Mouse (Mus musculus) lung, adult 18-20 months (tissue): ENCODE measurements around the gene Trpm3.

Experiments used
- DNase-seq, 2 experiments: peaks; one replicate each; pipeline ENCODE4 v3.0.0; 2022; ENCODE audit warnings: mixed read lengths in 2 of 2

Gene Trpm3

DNA sequence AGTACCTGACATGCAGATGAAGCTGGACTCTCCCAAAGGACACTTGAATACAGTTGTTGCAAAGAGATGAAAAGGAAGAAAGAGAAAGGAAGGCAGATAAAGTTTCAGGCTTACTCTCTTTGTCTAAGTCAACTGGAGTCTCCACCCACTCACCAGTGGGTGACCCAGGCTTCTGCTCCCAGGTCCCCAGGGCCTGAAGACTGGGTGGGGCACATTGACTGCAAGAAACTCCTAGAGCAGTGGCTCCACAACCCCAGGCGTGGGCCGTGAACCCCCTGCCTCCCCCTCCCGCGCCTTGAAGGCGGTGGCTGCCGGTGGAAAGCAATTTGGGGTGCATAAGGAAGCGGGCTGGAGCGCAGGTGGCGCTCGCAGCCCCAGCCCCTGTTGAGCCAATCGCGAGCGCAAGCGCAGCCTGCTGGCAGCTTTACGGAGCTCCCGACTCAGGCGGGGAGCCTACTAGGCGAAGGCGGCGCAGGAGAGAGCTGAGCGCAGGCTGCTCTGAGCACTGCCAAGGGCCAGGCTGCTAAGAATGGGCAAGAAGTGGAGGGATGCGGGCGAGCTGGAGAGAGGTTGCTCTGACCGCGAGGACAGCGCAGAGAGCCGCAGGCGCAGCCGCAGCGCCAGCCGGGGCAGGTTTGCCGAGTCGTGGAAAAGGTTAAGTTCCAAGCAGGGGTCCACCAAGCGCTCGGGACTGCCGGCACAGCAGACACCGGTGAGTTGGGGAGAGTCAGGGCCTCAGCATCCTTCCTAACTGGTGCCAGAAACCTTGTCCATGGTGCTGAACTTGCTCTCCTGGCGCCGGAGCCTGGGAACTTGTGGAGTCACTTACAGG is at the start of gene Trpm3:
Gene Trpm3, plus strand, starts transcription at position 457 of the 832 bp plus-strand sequence.
- DNase-seq: peak in 1 of 2 experiments; percentile 14

DNA sequence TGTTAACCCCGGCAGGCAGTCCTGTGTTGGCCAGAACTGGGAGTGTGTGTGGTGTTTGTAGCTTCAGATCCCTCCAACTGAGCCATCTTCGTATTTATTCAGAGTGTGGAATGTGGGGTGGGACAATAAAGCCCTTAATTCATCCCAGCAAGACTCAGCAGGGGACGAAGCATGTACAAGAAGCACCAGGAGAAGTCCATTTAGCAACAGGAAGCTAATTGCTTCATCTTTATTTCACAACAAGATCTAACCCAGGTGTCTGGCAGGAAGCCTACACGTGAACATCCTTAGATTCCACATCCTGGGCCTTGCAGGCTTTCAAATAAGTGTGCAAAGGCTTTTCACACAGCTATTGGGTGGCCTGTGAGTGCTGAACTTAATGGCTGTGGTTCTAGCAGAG is 38.3 kb upstream of the Trpm3 start:
- no peak for DNase-seq

DNA sequence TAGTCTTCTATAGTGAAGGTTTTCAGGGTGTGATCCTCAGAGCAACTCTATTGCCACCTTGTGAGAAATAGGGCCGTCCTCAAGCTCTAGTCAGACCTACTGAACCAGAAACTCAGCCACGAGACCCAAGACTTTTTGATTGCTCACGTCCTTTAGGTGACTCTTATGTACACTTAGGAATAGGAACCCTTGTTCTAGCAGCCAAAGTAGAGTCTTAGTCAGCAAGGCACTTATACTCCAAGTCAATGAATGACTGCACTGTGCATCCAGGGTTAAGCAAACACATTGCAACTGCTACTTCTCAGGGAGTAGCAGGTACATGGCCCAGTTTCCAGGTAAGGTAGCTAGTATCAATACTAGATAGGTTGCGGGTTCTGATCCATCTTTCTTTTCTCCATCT is 35.0 kb upstream of the Trpm3 start:
- no peak for DNase-seq

DNA sequence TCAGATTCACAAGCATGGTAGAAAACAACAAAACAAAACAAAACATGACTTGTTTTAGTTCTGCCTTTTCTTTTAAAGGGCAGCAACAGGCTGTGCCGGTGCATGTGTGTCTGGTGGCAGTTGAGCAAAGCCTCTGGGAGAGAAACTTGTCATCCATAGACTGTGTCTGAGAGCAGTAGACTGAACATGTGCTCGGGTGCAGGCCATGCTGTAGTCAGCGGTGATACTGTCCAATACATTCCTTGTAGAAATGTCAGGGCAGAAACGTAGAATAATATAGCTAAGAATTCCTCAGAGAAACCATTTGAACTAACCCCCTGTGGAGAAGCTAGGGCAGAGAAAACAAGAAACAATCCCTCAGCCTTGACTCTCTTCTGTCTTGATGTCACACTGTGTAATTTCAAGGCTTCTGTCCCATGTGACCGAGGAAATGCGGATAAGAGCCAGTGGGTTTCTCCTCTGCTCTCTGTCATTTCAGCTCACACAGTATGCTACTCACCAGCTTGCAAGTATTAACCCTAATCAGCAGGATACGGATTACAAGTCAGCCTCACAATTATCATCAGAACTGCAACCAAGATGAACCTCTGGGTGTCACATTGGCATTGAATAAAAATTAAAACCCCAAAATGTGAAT is 33.9 kb upstream of the Trpm3 start:
- no peak for DNase-seq

DNA sequence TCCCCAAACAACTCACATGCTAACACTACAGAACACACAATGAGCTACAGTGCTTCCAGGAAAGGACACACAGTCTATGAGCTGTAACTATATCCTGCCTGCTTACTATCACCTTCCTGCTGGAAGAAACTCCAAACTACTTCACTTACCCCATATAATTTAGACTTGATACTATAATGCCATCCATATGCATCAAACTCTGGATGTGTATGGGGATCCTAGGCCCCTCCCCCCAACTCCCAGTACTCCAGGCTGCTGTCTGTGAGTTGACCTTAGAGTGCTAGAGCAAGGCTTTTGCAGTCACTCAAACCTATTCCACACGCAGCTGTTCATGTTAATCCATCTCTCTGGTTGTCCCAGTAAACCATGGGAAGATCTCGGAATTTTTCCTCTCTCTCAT is 33.2 kb upstream of the Trpm3 start:
- no peak for DNase-seq

DNA sequence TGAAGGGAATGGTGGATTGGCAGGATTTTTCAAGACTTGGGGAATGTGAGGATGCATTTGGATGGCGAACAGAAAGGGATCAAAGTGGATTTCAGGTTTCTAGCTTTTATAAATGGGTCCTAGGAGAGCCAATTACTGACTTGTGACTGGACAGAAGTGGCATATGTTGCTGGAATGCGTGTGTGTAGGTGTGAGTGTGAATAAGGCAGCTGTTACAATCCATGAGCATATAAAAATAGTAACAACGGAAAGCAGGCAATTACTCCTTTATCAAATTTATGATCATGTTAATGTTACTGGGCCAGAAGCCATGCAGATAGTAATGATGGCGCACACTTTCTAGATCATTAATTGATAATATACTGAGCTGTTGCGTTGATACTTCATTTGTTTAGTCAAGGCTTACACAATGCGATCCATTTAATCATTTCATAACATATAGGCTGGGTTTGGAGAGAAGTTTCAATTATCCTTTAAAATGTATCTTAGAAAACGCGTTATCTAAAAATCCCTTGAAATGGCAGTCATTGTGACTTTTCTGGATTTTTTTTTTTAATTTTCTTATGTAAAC is 29.9 kb upstream of the Trpm3 start:
- no peak for DNase-seq

DNA sequence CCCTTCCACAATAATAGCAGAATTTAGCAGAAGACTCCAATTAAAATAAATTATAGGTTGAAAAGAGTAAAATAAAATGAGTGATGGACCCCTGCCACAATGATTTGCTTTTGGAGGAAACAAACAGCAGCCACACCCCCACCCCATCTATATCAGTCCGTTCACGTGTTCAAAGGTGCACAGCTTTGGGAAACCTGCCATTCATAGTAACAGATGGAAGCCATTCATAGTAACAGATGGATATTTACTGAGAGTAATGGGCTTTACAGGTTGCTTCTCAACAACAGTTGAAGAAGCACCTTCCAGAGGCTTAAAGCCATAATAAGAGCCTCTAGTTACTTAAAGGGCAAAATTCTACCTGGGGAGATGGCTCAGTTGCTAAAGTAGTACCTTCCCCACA is 17.9 kb upstream of the Trpm3 start:
- no peak for DNase-seq

DNA sequence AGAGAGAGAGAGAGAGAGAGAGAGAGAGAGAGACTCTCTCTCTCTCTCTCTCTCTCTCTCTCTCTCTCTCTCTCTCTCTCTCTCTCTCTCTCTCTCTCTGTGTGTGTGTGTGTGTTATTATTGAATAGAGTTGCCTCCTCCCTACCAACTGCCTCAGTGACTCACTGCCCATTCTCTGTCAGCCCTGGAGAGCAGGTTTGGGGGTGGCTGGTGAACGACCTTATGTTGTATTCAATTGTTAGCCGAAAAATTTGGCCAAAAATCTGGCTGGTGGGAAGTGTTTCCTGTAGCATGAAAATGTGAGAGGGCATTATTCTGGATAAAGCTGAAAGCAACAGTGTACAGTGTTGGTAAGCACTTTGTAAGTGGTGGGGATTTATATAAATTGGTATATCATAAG is 17.2 kb upstream of the Trpm3 start:
- no peak for DNase-seq

DNA sequence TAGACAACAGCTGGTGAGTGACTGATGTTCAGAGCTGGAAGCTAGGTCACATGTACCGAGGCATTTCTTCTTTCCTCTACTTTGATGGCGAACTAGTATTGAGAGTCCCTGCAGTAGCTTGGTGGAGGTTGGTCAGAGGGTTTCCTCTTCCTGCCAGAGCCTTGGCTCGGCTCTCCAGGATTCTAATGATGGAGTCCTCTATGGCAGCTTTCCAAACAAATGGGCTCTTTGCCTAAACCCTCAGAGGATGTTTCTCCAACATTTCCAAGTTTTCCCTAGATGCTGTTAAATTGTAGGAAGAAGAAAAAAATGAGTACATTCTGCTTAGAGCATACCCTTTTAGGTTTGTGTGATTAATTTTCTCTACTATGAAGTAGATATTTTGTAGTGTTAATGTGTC is 6.2 kb upstream of the Trpm3 start:
- DNase-seq: no peak

DNA sequence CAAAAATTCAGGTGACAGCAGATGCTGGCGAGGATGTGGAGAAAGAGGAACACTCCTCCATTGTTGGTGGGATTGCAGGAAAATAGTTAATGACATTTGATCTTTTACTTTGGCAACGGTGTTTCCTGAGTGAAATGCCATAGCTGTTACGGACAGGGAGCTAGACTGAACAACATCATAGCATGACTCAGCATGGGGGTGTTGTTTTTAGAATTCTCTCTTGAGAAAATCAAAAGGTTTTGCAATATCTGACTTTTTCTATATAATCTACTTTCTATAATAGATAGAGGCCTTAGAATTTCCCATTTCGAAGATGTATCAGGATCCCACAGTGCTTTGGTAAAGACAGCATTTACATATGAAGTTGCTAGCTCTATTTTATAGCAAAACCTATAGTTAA is 39.7 kb downstream of the Trpm3 start:
- no peak for DNase-seq

DNA sequence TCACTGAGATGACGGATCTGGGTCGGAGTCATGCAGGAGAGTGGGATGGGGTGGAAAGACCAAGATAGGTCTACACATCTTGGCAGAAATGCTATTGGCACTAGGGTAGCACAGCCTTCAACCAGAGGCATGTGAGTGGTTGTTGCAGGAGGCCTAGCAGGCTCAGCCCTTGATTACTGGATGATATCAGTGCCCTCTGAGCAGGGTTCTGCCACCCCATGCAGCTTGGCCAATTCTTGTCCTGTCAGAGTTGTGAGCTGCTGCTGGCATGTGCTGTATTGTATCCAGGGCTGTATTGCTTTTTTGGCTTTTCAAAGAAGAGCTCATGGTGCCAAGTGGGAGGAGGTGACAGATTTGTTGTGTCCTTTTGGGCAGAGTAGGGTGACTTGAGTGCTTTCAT is 40.2 kb downstream of the Trpm3 start:
- DNase-seq: no peak

DNA sequence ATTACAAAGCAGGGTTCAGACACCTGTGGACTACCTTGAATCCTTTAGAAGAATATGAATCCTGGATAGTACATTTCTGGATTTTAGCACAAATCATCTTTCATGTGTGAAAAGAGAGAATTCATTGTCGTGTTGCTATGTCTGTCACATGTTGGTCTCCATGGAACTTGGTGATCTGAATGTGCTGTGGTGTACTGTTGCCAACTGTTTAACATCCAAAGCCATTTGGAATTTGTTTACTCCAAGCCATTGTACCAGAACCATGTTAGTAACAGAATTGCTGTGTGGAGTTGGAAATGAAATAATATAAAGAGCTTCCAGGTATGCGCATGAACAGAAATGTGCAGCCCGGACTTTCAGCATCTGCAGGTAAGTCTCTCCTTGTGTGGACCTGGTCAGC is 41.3 kb downstream of the Trpm3 start:
- no peak for DNase-seq

DNA sequence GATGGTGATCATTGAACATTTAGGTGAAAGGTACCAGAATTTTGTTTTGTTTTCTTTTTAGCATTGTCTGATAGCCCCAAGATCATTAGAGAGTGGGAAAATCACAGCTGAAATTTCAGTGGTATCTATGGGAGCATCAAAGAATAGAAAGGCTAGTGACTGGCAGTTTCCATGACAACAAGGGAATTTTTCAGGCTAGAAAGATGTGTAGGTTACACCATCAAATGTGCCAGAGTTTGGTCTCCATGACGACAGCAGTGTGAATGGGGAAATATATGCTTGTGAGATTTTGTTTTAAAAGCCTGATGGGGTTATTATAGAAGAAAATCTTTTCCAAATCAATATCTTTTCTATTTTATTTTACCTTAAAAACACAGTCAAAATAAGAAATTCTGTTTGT is 50.9 kb downstream of the Trpm3 start:
- DNase-seq: no peak

DNA sequence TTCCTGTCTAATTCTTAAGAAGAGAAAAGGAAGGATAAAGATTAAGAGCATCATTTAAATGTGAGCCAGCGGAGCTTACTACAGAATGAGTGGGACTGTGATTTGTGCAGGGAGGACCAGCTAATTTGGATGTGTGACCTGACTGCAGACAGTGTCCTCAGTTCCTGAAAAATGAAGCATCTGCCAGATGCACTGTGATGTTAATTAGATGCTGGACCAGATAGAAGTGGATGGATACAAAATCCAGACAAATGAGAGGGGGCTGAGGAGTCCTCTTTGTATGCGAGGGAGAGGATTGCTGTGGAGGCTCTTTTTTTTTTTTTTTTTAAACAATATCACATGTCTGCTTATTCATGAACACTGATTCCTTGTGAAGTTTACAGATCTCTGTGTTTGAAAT is 83.7 kb downstream of the Trpm3 start:
- no peak for DNase-seq

DNA sequence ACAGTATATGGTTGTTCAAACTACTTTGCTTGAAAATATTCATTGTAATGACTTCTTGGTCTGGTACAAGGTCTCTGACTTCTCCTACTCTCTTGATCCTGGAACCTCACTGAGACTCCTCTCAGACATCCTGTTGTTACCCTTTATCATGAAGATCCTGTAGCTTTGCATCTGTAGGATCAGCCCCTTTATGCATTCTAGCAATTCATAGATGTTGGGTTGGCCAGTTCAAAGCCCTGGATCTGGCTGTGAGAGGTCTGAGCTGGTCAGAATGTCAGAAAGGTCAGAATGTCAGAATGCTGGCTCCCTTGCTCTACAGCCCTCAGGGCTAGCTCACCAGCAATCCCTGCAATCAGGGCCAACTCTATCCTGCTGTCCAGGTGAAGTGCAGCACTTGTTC is 95.3 kb downstream of the Trpm3 start:
- no peak for DNase-seq

DNA sequence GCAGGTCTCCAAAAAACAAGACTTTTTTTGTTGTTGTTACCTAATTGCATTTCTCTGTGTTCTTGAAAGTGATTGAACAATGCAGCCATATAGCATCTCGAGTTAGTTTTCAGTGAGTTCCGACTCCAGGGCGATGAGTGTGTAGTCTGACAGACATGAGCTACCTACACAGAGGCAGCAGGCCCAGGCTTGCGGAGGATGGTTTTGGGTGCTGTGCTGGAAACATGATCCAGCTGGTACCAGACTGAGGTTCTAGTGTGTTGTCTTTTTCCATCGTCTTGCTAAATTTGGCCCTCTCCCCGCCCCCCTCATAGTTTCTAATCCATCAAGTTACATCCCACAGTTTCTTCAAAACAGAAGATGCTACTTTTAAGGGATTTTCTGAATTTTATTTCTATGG is 110.2 kb downstream of the Trpm3 start:
- DNase-seq: no peak

DNA sequence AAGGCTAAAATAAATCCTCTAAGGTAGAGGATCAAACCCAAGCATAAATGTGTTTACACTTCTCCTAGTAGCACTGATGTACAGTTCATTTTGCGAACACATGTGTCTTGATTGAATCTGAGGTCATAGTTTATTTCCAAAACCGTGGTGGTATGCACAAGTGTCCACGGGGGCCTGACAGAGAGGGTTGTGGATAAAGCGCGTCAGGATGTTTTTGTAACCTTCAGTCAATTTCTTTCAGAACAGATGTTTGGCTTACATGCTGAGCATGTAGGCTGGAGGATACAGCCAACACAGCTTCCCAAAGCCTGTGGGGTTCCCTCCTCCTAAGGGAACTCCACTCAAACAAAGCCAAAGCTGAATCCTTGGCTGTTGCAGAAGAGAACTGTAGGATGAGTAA is 134.1 kb downstream of the Trpm3 start:
- DNase-seq: no peak

DNA sequence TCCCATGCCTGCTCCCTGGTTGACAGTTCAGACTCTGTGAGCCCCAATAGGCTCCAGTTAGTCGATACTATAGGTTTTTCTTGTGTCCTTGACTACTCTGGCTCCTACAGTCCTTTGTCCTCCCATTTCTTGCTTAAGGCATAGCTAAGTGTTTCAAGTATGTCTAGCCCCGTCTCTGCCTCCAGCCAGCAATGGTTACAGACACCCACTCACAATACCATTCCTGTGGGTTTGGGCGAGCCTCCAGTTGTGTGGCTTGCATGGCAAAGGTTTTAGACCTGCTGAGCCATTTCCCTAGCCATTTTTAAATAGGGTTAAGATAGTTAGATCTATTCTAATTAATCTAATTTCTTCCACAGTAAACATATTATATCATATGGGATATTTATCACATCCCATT is 145.8 kb downstream of the Trpm3 start:
- DNase-seq: no peak

DNA sequence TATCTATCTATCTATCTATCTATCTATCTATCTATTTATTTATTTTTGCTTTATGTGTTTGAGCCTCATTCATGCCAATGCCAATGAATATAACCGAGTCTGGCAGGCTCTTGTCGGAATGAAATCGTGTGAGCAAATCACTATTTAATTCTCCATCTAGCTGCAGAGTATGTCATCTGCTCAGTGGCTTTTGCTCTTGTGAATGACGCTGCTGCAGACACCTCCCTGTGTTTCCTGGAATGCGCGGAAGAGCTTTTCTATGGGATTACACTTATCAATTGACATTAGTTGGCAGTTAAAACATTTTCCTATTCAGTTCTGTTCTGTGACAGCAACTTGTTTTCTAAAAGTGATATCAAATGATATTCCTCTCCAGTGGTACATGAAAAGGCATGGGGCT is 153.8 kb downstream of the Trpm3 start:
- no peak for DNase-seq

DNA sequence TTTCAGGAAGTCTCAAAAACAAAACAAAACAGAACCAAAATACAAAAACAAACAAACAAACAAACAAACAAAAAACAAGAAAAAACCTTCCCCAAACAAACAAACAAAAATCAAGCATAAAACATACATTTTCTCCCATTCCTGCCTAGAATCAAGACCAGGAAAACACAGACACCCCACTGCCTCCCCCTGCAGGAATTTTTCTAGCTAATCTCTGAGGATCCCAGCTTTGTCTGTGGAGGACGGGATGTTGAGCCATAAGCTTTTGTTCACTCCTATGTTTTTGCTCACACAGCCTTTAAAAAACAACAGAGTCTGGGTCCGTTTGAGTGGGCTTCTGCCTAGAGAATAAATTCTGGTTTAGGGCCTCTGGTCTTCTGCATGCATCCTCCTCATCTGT is 162.1 kb downstream of the Trpm3 start:
- DNase-seq: no peak

DNA sequence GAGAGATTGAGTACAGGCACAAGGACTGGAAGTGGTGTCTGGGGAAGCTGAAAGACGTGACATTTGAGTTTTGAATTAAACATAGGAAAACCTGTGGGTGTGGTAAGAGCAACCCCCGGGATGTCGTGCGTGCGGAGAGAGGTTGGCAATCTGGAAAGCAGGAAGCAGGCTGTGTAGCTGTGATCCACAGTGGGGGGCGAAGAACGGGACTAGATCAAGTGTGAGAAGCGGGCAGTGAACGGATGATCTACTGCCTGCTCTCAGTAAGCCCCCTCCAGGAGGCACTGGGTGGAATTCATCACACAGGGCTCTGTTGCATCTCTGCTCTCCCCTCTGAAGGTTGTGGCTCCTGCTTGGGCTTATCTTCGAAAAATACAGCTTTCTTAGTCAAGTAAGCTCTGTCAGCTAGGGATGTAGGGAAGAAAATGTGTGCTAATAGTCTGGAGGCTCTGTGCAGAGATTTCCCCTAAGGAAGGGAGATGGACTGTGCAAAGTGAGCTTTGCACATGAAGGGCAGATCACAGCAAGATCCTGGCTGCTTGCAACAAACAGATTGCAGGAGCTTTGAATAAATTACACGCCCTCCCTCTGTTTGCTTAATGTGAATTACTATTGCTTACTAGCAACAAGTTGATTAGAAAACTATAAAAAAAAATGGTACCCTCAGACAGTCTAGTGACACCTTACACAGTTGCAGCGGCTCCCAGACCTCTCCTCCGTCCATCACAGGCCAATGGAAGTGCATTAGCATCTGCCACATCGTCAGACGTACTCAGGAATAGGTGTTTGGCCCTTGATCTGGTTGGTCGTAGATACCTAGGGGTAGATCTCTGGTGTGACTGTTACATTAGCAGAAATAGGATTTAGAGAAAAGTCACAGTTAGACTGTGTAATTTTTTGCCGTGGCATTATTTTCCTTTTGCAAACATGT is 164.4 kb downstream of the Trpm3 start:
- no peak for DNase-seq

DNA sequence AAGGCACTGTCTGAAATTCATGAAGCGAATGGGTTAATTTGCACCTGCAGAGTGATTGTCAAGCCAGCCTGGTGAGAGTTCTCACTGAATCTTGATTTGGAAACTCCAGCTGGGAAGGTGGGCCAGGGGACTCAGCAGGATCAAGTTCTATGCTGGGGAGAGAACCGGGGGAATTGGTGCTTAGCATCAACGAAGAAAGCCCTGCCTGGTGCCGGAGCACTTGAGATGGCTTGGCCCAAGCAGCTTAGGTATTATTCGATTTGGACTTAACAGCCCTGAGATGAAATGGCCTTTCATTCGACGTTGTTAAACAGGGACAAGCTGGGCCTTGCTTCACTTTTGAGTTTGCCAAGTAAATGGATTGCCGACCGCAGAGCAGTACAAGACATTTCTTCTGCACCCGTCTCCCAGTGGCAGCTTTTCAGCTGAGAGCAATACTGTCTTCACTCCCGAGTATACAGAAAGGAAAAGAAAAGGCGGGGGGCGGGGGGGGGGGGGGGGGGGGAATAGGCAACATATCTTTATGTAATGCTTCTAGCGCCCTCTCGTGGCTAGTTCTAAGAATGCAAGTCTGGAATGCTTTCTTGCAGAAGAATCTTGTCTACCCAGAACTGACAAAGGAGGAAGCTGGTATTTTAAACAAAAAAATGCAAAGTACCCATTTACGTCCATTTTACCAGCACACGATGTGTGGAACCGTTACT is 165.3 kb downstream of the Trpm3 start:
- DNase-seq: peak; percentile 49 to 70

DNA sequence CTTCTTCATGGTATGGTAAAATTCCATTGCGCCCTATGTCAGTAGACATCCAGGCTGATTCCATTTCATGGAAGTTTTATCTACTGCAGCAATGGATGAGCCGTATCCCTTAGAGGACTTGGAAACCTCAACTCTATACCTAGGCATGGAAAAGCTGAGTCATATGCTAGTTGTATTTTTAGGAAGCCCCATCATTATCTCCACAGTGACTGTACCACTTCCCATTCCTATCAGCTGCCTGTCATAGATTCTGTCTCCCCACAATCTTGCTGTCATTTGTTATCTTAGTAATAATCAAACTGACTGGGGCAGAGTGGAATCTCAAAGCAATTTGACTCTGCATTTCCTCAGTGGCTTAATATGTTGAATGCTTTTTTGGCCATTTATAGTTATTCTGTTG is 169.2 kb downstream of the Trpm3 start:
- DNase-seq: no peak
